Mouse (Mus musculus): Measurements from ENCODE around the gene Pold1.

- TF ChIP-seq CTCF (IDR thresholded peaks at IDR 0.05; ENCODE audit: control insufficient read depth, insufficient read depth, insufficient replicate concordance, low read depth, low read length) (no peak), POLR2A (IDR thresholded peaks at IDR 0.05; ENCODE audit: control insufficient read depth, low read depth, low read length) (no peak)
Observed at GRCm38 (mm10) chr7:44589149-44589548, 40.5 kb upstream of the Pold1 start.
